Mouse (Mus musculus): ENCODE measurements at regions not wholly inside any gene's neighbourhood (a gene's known extent, or its start where the extent isn't known, plus 50 kb on each side); places are given as distances from the start of the nearest gene placed in this dataset. TPM values are rescaled to one million over a fixed set of nuclear protein-coding genes. Genes with fewer than 3 reads are reported as not detected.

DNA sequence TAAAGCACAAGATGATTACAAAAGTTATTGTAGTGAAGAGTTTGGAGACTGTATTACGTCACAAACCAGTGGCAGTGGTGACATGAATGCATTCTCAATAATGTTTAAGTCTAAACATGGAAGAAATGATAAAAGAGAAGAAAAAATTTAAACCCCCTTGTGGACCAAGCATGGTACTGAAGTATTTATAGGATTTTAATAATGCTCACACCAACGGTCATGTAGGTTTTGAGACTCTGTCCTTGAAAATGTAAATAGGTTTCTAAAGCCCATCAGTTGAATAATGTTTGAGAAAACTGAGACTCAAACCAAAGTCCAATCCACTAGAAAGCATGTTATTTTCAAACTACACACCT lies 343.1 kb upstream of the Olfr161 start:
- Histone ChIP-seq H3K9ac (no peak overlapping the region), H3K4me1 (ENCODE audit: insufficient read depth) (no peaks in the 10 kb centered on the region), H3K4me3 (ENCODE audit: low read depth, low read length) (no peak overlapping the region), H3K27ac (ENCODE audit: low read depth) (no peak overlapping the region), H3K9me3 (ENCODE audit: low read depth, low read length) (peaks cover 28% of the 10 kb centered on the region), H3K4me2 (no peak overlapping the region), H3K27me3 (ENCODE audit: insufficient read depth, low read length) (no peaks in the 10 kb centered on the region), H3K36me3 (ENCODE audit: insufficient read depth) (no peaks in the 10 kb centered on the region)
- WGBS = 49% methylated on average over 2 of the region's 2 CpGs
- DNase-seq (no peak), ATAC-seq (ENCODE audit: insufficient read depth) (no peak)
- TF ChIP-seq CTCF (IDR thresholded peaks at IDR 0.05; ENCODE audit: low read depth) = no peak

DNA sequence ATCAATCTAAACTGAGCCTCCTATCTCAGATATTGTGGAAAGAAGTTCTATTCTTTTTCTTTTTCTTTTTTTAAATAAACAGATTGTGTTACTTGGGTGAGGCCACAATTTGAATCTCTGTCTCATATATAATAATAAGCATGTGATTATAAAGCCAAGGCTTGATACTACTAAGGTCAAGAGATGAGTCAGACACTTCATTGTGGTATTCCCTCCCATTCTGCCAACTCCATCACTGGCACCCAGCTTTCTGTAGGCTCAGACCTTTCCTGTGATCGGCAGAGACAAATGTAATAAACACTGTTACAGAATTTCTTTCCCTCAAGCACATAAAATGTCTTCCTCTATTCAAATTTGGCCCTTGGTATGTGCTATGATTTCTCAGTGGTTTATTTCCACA lies 337.0 kb upstream of the Olfr161 start:
- WGBS = 33% methylated on average over 1 of the region's 1 CpGs
- Histone ChIP-seq H3K36me3 (ENCODE audit: insufficient read depth) (no peaks in the 10 kb centered on the region), H3K9ac (no peak overlapping the region), H3K4me2 (no peak overlapping the region), H3K9me3 (ENCODE audit: low read depth, low read length) (peaks cover 36% of the 10 kb centered on the region), H3K4me3 (ENCODE audit: low read depth, low read length) (no peak overlapping the region), H3K4me1 (ENCODE audit: insufficient read depth) (no peaks in the 10 kb centered on the region), H3K27ac (ENCODE audit: low read depth) (no peak overlapping the region), H3K27me3 (ENCODE audit: insufficient read depth, low read length) (no peaks in the 10 kb centered on the region)
- DNase-seq (no peak), ATAC-seq (ENCODE audit: insufficient read depth) (no peak)
- TF ChIP-seq CTCF (IDR thresholded peaks at IDR 0.05; ENCODE audit: low read depth) = no peak

DNA sequence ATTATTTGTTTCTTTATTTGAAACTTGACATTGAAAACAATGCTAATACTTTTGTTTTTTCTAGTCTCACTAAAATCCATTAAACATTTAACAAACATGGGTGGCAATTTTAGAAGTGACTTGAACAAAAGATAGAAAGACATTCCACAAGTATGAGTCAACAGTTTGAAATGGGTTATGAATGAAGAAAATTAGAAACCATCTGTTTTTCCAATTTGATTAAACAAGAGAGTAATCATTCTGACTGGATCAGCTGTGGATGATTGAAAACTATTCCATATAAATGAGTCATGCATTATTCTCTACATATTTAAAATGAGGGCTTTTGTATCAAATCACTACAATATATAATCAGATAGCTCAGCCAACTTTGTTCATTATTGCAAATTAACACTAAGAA lies 334.8 kb upstream of the Olfr161 start:
- TF ChIP-seq CTCF (IDR thresholded peaks at IDR 0.05; ENCODE audit: low read depth) = no peak
- no peaks in the 10 kb centered on the region for H3K27me3 ChIP-seq (ENCODE audit: insufficient read depth, low read length)
- H3K4me1 ChIP-seq (ENCODE audit: insufficient read depth) = no peaks in the 10 kb centered on the region
- H3K9ac ChIP-seq = no peak overlapping the region
- ATAC-seq (ENCODE audit: insufficient read depth) (no peak), DNase-seq (no peak)
- H3K4me2 ChIP-seq = no peak overlapping the region
- peaks cover 44% of the 10 kb centered on the region for H3K9me3 ChIP-seq (ENCODE audit: low read depth, low read length)
- no peak overlapping the region for H3K4me3 ChIP-seq (ENCODE audit: low read depth, low read length)
- H3K36me3 ChIP-seq (ENCODE audit: insufficient read depth) = no peaks in the 10 kb centered on the region
- no peak overlapping the region for H3K27ac ChIP-seq (ENCODE audit: low read depth)

DNA sequence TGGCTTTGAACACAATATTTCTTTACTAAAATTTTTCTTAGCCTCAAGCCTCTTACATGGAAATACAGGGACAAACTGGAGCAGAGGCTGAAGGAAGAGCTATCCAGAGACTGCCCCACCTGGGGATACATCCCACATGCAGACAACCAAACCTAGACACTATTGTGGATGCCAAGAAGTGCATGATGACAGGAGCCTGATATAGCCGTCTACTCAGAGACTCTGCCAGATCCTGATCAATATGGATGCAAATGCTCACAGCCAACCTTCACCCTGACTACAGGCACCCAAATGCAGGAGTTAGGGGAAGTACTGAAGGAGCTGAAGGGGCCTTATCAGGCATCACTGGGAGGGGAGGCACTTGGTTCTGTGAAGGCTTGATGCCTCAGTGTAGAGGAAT lies 325.5 kb upstream of the Olfr161 start:
- Histone ChIP-seq H3K9me3 (ENCODE audit: low read depth, low read length) (peaks cover 41% of the 10 kb centered on the region), H3K36me3 (ENCODE audit: insufficient read depth) (no peaks in the 10 kb centered on the region), H3K9ac (no peak overlapping the region), H3K4me2 (no peak overlapping the region), H3K27me3 (ENCODE audit: insufficient read depth, low read length) (no peaks in the 10 kb centered on the region), H3K4me3 (ENCODE audit: low read depth, low read length) (no peak overlapping the region), H3K4me1 (ENCODE audit: insufficient read depth) (no peaks in the 10 kb centered on the region), H3K27ac (ENCODE audit: low read depth) (no peak overlapping the region)
- DNase-seq = no peak
- no peak for TF ChIP-seq CTCF (IDR thresholded peaks at IDR 0.05; ENCODE audit: low read depth)
- ATAC-seq (ENCODE audit: insufficient read depth) = no peak
- WGBS = 87% methylated on average over 1 of the region's 1 CpGs

DNA sequence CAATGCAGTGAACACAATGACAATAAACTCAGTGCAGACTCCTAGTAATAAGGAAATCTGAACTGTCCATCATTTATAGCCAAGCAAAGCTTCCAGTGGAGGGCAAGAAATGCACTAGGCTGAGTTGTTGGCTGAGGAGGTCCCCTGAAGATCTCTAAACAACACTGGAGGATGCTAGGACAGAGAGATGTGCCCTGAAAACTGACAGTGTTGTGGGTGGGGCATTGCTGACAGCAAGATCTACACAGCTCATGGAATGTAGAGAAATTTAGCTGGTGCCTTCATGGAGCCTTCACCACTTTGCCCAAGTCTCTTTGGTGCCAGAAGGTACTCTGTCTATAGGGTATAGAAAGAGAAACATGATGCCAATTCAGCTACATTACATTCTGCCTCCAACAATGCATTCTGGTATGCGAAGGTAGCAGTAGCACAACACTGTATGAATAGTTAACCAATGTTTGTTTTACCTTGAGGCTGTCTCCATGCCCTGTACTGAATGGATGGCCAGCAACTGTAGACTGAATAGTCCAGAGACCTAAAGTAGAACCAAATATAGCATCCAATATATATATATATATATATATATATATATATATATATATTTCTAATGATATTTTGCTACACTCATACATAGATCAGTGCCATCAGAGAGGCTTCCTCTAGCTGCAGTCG lies 318.9 kb upstream of the Olfr161 start:
- no peaks in the 10 kb centered on the region for H3K36me3 ChIP-seq (ENCODE audit: insufficient read depth)
- H3K9ac ChIP-seq = no peak overlapping the region
- WGBS = 62% methylated on average over 2 of the region's 2 CpGs
- H3K27me3 ChIP-seq (ENCODE audit: insufficient read depth, low read length) = no peaks in the 10 kb centered on the region
- no peaks in the 10 kb centered on the region for H3K4me1 ChIP-seq (ENCODE audit: insufficient read depth)
- H3K9me3 ChIP-seq (ENCODE audit: low read depth, low read length) = peaks cover 38% of the 10 kb centered on the region
- ATAC-seq (ENCODE audit: insufficient read depth) (no peak), DNase-seq (no peak)
- H3K4me3 ChIP-seq (ENCODE audit: low read depth, low read length) = no peak overlapping the region
- H3K27ac ChIP-seq (ENCODE audit: low read depth) = no peak overlapping the region
- no peak overlapping the region for H3K4me2 ChIP-seq
- TF ChIP-seq CTCF (IDR thresholded peaks at IDR 0.05; ENCODE audit: low read depth) = no peak

DNA sequence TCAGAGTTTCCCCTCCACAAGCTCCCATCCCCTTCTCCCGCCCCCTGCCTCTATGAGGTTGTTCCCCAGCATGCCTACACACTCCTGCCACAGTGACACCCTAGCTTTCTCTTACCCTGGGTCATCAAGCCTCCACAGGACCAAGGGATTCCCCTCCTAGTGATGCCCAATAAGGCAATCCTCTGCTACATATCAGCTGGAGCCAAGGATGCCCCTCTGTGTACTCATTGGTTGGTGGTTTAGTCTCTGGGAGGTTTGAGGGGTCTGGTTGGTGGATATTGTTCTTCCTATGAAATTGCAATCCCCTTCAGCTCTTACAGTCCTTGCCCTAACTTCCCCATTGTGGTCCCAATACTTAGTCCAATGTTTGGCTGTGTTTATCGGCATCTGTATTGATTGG lies 317.4 kb upstream of the Olfr161 start:
- no peaks in the 10 kb centered on the region for H3K27me3 ChIP-seq (ENCODE audit: insufficient read depth, low read length)
- no peak for DNase-seq
- no peak overlapping the region for H3K4me2 ChIP-seq
- H3K27ac ChIP-seq (ENCODE audit: low read depth) = no peak overlapping the region
- no peak overlapping the region for H3K9ac ChIP-seq
- H3K4me1 ChIP-seq (ENCODE audit: insufficient read depth) = no peaks in the 10 kb centered on the region
- H3K9me3 ChIP-seq (ENCODE audit: low read depth, low read length) = peaks cover 33% of the 10 kb centered on the region
- no peaks in the 10 kb centered on the region for H3K36me3 ChIP-seq (ENCODE audit: insufficient read depth)
- no peak for ATAC-seq (ENCODE audit: insufficient read depth)
- no peak for TF ChIP-seq CTCF (IDR thresholded peaks at IDR 0.05; ENCODE audit: low read depth)
- no peak overlapping the region for H3K4me3 ChIP-seq (ENCODE audit: low read depth, low read length)
- WGBS = 71% methylated on average over 2 of the region's 2 CpGs

Small RNA genes lying in the stretch of these regions (microRNA-seq; reads per million reads assigned to microRNA genes)
- gene Gm23215 (ENCODE audit: borderline number of aligned reads) = not detected

Measured in lung, embryonic 14.5 days (tissue).